Mouse (Mus musculus) testis, adult 2 months (tissue): ENCODE data around the gene Olfr1344. TPM values are rescaled to one million over a fixed set of nuclear protein-coding genes. Genes with fewer than 3 reads are reported as not detected.
"Not testable (repeated sequence)": the region's sequence is repeated elsewhere in the genome, so short reads cannot be mapped to it uniquely, and the experiment has no call there.

Source experiments
- H3K27ac ChIP-seq: fragments of 200-500 bp; 2 replicates; pipeline ENCODE4 v1.5.1; 2012; ENCODE audit warnings: low read depth, low read length; ENCODE audit not compliant: control insufficient read depth, insufficient read depth
- H3K27me3 ChIP-seq: fragments of 200-500 bp; 2 replicates; pipeline ENCODE4 v1.6.1; 2012; ENCODE audit warnings: mild to moderate bottlenecking, low read length, moderate library complexity; ENCODE audit not compliant: control insufficient read depth, insufficient read depth
- H3K36me3 ChIP-seq: fragments of 200-500 bp; 2 replicates; pipeline ENCODE4 v1.6.1; 2012; ENCODE audit warnings: mild to moderate bottlenecking, low read length; ENCODE audit not compliant: control insufficient read depth, insufficient read depth
- H3K4me1 ChIP-seq: fragments of 200-500 bp; 2 replicates; pipeline ENCODE4 v1.6.1; 2012; ENCODE audit warnings: low read length; ENCODE audit not compliant: control insufficient read depth, insufficient read depth
- H3K4me3 ChIP-seq: fragments of 200-500 bp; 2 replicates; pipeline ENCODE4 v1.5.1; 2012; ENCODE audit warnings: low read depth, mild to moderate bottlenecking, low read length, moderate library complexity, mixed read lengths; ENCODE audit not compliant: control insufficient read depth
- CTCF ChIP-seq: fragments of 200-500 bp; IDR thresholded peaks from 2 replicates; pipeline ENCODE4 v1.5.1; 2012; ENCODE audit warnings: low read depth, mild to moderate bottlenecking, inconsistent platforms, low read length, moderate library complexity; ENCODE audit not compliant: control insufficient read depth, insufficient read depth, insufficient replicate concordance
- POLR2A ChIP-seq: fragments of 200-500 bp; IDR thresholded peaks from 2 replicates; pipeline ENCODE4 v1.6.1; 2012; ENCODE audit warnings: low read depth, mild to moderate bottlenecking, inconsistent platforms, low read length, moderate library complexity; ENCODE audit not compliant: control insufficient read depth
- polyA plus RNA-seq: library from polyadenylated mRNA; depleted of rRNA; stranded (reverse); fragments of >200 nt; gene quantifications from 2 replicates; pipeline ENCODE4 v1.2.3, GENCODE M21; 2012; rRNA removed

Gene Olfr1344
- polyA plus RNA-seq, 1 experiment = 2.5 TPM

GRCm38 (mm10) chr7:6466951-6467350, 28.5 kb downstream of the Olfr1344 start, which contains the start of gene Olfr1346:
Olfr1346 (plus strand) TSS chr7:6467101.
- no peaks in the 10 kb centered on the region for H3K27me3 ChIP-seq
- TF ChIP-seq CTCF (no peak), POLR2A (no peak)
- no peak within 1 kb of the TSS for H3K4me3 ChIP-seq
- H3K27ac ChIP-seq = no peak within 1 kb of the TSS
- H3K36me3 ChIP-seq = no peaks in the 10 kb centered on the region
- no peaks in the 10 kb centered on the region for H3K4me1 ChIP-seq

GRCm38 (mm10) chr7:6477633-6478032, 39.1 kb downstream of the Olfr1344 start:
- not testable (repeated sequence) for H3K27ac ChIP-seq, H3K4me3 ChIP-seq, H3K36me3 ChIP-seq, H3K4me1 ChIP-seq, H3K27me3 ChIP-seq

DNA sequence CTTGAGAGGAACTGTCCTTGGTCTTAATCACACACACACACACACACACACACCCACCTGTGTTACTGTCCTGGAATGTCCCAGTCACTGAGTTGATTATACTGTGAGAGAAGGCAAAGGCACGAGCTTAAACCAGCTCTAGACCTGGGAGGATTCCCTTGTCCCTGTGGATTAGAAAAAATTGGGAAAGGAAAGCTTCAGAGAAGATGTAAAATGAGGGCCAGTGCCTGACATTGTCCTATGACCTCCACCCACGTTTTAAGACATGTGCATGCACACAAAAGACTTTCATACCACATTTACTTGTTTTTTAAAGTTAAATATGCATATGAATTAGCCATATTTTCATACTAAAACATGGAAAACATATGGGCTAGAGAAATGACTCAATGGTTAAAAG, 48.4 kb downstream of the Olfr1344 start, which contains the start of gene Olfr5:
Gene Olfr5 (minus strand): TSS at position 101 of the 400 bp plus-strand sequence.
- Histone ChIP-seq H3K27me3 (no peaks in the 10 kb centered on the region), H3K4me1 (no peaks in the 10 kb centered on the region), H3K4me3 (no peak within 1 kb of the TSS), H3K27ac (no peak within 1 kb of the TSS), H3K36me3 (no peaks in the 10 kb centered on the region)
- TF ChIP-seq POLR2A (no peak), CTCF (no peak)

Other genes with a start within 250 kb of the Olfr1344 start
- not detected in 2 replicates for gene Galp, start 241.6 kb upstream of the Olfr1344 start, polyA plus RNA-seq
- gene Zscan5b, start 216.4 kb upstream of the Olfr1344 start, polyA plus RNA-seq = 2.5 and 2.6 TPM in 2 replicates
- 0.35 and 0.46 TPM in 2 replicates for gene Epp13, start 186.0 kb upstream of the Olfr1344 start, polyA plus RNA-seq
- 2.6 and 3.1 TPM in 2 replicates for gene Zfp667, start 152.1 kb upstream of the Olfr1344 start, polyA plus RNA-seq
- 1.2 and 1.7 TPM in 2 replicates for gene Zfp583, start 107.4 kb upstream of the Olfr1344 start, polyA plus RNA-seq
- 0.88 and 1.1 TPM in 2 replicates for gene Gm3854, start 94.9 kb upstream of the Olfr1344 start, polyA plus RNA-seq
- 2.5 and 2.8 TPM in 2 replicates for gene Zfp78, start 75.4 kb upstream of the Olfr1344 start, polyA plus RNA-seq
- gene Zfp28, start 55.4 kb upstream of the Olfr1344 start, polyA plus RNA-seq = 2.6 and 2.9 TPM in 2 replicates
- gene Smim17, start 40.0 kb upstream of the Olfr1344 start, polyA plus RNA-seq = 0.61 and 1.2 TPM in 2 replicates
- gene Gm20715, start 28.4 kb upstream of the Olfr1344 start, polyA plus RNA-seq = 1.7 and 2.4 TPM in 2 replicates
- 1.2 and 1.6 TPM in 2 replicates for gene Olfr1336, start 17.5 kb downstream of the Olfr1344 start, polyA plus RNA-seq
- 0.46 and 0.63 TPM in 2 replicates for gene Olfr1346, start 28.4 kb downstream of the Olfr1344 start, polyA plus RNA-seq
- gene Olfr5, start 48.3 kb downstream of the Olfr1344 start, polyA plus RNA-seq = 0.16 and 0.20 TPM in 2 replicates
- gene Olfr1347, start 61.1 kb downstream of the Olfr1344 start, polyA plus RNA-seq = 0.11 TPM in 1 of 2 replicates, not detected in the other
- gene Olfr1348, start 70.1 kb downstream of the Olfr1344 start, polyA plus RNA-seq = not detected in 2 replicates
- gene Olfr1349, start 84.3 kb downstream of the Olfr1344 start, polyA plus RNA-seq = 0.79 and 0.86 TPM in 2 replicates
- 0.12 TPM in 1 of 2 replicates, not detected in the other for gene Olfr1350, start 126.2 kb downstream of the Olfr1344 start, polyA plus RNA-seq